Mouse (Mus musculus): Measurements from ENCODE around the gene Rpl41. TPM values are rescaled to one million over a fixed set of nuclear protein-coding genes. Genes with fewer than 3 reads are reported as not detected.

Gene Rpl41
- polyA plus RNA-seq (2014; fragmentation: Illumina TruSeq; extraction: RNeasy Lipid Tissue Mini Kit (QIAGEN cat#74804); ENCODE audit: low read depth, low replicate concordance), result 31.9 TPM

DNA sequence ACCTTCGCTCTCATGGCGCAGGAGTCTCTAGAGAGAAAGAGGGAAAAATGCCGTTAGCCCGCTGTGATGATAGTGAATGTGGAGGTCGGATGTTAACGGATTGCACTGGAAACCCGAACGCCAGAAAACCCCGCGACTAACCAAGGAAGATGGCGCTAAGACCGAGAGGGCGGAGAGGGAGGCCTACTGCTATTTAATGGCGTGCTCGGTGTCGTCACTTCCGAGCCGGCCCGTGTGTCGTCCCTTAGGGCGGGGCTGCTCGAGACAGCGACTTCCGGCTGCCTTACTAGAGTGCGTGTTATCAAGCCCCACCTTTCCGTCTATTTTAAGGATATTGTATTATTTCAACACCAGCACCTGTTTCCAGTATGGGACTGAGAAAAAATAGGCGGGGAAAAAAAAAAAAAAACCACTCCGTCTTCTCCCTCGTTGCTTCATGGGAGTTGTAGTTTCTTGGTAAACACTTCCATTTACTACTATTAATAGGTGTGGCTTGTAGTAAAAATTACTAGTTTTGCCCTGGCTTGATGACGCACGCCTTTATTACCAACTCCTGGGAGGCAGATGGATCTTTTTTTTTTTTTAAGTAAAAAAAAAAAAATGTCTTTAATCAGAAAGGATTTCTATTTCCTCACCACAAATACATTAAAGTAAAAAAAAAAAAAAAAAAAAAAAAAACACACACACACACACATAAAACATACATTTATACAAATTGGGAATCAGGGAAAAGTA lies at the start of gene Rpl41:
Rpl41 (minus strand) TSS at position 359 of the 735 bp plus-strand sequence.

DNA sequence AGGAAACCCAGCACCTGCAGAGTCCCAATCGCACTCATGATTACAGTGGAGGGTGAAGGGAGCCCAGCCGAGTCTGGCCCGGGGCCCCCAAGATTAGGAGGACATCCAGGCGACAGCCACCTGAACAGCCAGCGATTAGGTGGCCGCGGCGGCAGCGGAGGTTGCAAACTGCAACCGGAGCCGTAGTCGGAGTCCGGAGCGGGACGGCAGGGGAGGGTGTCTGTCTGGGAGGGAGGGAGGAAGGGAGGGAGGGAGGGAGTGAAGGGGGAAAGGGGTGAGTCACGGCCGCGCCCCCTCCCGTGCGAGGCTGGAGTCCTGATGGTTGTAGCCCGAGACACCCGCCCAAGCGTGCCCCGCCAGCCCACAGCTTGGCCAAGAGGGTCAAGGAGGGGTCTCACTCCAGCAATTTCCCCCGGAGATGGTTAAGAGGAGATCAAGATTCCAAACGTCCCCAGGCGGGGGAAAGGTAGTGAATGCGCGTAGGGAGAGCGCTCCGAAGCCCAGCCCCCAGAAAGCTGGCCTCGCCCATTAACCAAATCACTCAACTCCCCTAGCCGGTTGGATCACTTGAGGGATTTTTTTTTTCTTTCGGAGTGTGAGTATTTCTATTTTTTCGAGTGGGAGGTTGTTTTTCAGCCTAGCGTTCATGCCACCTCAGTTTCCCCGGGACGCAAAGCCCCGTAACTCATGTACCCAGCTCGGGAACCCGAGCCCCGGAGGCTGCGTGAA lies 40.5 kb upstream of the Rpl41 start, which contains the start of gene Erbb3:
Erbb3 (minus strand) TSS at position 189 of the 729 bp plus-strand sequence.

DNA sequence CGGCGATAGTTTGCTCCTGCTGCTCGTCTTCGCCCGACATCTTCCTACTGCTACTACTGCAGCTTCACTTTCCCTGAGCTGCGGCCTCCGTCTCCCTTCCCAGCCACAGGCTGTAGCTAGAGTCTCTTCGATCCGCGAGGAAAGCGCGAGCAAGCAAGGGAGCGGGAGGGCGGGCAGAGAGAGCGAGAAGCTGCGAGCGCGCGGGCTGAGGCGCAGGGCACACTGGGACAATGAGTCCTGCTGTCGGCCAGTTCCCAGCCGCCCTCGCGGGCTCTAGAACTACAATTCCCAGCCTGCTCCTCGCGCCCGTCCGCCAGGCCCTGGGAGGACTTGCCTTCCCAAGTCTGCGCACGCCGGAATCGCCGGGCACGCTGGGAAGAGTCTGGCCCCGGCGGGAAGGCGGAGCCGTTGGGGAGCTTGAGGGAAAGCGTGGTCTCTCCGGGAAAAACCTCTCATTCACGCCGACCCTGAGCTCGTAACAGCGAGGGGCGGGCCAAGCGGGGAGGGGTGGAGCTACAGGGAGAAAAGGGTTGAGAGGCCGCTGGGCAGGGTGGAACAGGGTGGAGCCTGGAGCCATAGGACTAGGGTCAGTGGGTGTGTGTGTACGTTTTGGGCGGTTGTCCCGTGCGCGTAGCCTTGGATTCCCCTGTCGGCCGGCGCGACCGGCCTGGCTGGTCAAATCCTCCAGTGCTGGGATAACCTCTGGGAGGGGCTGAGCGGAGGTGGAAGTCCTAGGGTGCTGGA lies 16.9 kb upstream of the Rpl41 start, which contains the start of gene Pa2g4:
Pa2g4 (minus strand) TSS at position 200 of the 744 bp plus-strand sequence.

DNA sequence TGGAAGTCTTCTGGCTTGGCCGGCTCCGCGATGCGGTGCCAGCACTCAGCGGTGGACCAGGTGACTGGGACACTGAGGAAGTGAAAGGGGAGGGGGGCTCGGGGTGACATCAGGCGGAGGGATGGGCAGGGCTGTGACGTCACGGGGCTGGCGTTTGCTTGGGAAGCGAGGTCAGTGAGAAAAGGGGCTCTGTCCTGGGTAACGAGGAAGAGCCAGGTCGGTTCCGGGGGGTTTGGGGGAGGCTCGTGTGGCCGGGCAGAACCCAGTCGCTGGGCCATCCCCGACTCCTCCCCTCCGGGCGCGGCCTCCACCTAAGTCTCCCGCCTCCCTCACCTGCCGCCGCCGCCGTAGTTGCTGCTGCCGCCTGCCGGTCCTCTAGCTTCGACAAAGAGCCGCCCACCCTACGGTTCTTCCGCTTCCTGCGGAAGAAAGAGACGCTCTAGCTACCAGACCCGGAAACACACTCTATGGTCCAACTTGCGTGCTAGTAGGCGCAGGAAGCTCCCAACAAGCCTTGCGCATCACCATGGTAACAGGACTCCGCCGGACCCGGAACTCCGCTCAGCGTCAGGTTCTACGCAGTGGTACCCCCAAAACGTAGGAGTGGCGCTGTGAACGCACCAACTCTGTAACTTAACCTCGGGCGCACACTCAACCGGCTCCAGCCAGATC lies 1.6 kb downstream of the Rpl41 start, which contains the start of gene Zc3h10:
Zc3h10 (minus strand) TSS at position 414 of the 672 bp plus-strand sequence.

DNA sequence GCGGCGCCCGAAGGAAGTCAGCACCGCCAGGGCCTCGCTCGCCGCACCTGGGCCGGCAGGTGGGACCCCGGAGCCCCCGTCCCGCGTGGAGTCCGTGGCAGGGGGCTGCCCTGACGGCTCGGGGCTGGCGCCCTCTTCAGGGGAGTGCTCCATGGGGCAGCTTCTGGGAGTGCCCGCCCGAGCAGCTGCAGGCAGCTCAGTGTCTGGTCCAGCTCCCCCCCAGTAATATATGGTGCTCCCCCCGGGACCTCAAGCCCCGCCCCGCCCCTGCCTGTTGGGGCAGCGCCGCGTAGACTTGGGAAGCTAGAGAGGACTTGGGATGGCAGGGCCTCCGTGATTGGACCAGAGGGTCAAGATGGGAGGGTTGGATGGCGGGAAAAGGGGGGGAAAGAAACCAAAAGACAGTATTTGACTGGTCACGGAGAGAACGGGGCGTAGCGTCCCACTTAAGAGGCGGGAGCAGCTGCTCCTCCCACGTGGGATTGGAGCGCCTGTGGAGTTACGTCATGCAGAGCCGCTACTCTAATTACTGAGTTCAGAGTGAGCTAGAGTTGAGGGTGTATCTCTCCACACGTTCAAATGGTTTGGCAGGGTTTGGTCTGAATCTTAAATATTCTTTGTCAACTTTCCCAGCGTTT lies 23.3 kb downstream of the Rpl41 start, which contains the start of gene Esyt1:
Esyt1 (minus strand) TSS at position 201 of the 638 bp plus-strand sequence.

DNA sequence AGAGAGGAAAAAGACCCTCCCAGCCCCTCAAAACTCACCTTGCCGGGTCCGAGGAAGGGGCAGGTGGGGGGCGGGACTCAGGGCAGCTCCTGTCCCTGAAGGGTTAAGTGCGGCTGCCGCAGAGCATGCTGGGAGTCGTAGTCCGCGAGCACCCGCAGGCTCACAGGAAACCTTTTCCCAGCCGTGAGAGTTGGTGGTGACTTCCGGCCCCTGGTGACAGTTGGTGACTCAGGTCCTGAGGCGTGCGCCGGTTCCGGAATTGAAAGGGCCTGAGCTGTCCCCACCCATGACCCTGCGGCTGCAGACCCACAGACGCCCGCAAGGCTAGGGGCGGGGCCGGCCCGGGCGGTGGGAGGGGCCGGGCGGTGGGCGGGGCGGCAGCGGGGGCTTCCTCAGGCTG lies 50.5 kb downstream of the Rpl41 start, which contains the start of gene Myl6b:
Myl6b (minus strand) TSS at position 96 of the 400 bp plus-strand sequence.

Other genes with a start within 250 kb of the Rpl41 start
- 14.1 TPM for gene Pan2, start 246.0 kb downstream of the Rpl41 start, polyA plus RNA-seq (2014; fragmentation: Illumina TruSeq; extraction: RNeasy Lipid Tissue Mini Kit (QIAGEN cat#74804); ENCODE audit: low read depth, low replicate concordance)
- 43.5 TPM for gene Cnpy2, start 226.8 kb downstream of the Rpl41 start, polyA plus RNA-seq (2014; fragmentation: Illumina TruSeq; extraction: RNeasy Lipid Tissue Mini Kit (QIAGEN cat#74804); ENCODE audit: low read depth, low replicate concordance)
- gene Cs, start 211.6 kb downstream of the Rpl41 start, polyA plus RNA-seq (2014; fragmentation: Illumina TruSeq; extraction: RNeasy Lipid Tissue Mini Kit (QIAGEN cat#74804); ENCODE audit: low read depth, low replicate concordance), result 251 TPM
- 14.8 TPM for gene Coq10a, start 180.3 kb downstream of the Rpl41 start, polyA plus RNA-seq (2014; fragmentation: Illumina TruSeq; extraction: RNeasy Lipid Tissue Mini Kit (QIAGEN cat#74804); ENCODE audit: low read depth, low replicate concordance)
- gene Ankrd52, start 172.2 kb downstream of the Rpl41 start, polyA plus RNA-seq (2014; fragmentation: Illumina TruSeq; extraction: RNeasy Lipid Tissue Mini Kit (QIAGEN cat#74804); ENCODE audit: low read depth, low replicate concordance), result 13.2 TPM
- 1.5 TPM for gene Slc39a5, start 148.1 kb downstream of the Rpl41 start, polyA plus RNA-seq (2014; fragmentation: Illumina TruSeq; extraction: RNeasy Lipid Tissue Mini Kit (QIAGEN cat#74804); ENCODE audit: low read depth, low replicate concordance)
- gene Nabp2, start 137.8 kb downstream of the Rpl41 start, polyA plus RNA-seq (2014; fragmentation: Illumina TruSeq; extraction: RNeasy Lipid Tissue Mini Kit (QIAGEN cat#74804); ENCODE audit: low read depth, low replicate concordance), result 19.9 TPM
- 8.2 TPM for gene Rnf41, start 137.6 kb downstream of the Rpl41 start, polyA plus RNA-seq (2014; fragmentation: Illumina TruSeq; extraction: RNeasy Lipid Tissue Mini Kit (QIAGEN cat#74804); ENCODE audit: low read depth, low replicate concordance)
- 52.5 TPM for gene Smarcc2, start 90.1 kb downstream of the Rpl41 start, polyA plus RNA-seq (2014; fragmentation: Illumina TruSeq; extraction: RNeasy Lipid Tissue Mini Kit (QIAGEN cat#74804); ENCODE audit: low read depth, low replicate concordance)
- 157 TPM for gene Myl6, start 55.2 kb downstream of the Rpl41 start, polyA plus RNA-seq (2014; fragmentation: Illumina TruSeq; extraction: RNeasy Lipid Tissue Mini Kit (QIAGEN cat#74804); ENCODE audit: low read depth, low replicate concordance)
- not detected for gene Myl6b, start 50.6 kb downstream of the Rpl41 start, polyA plus RNA-seq (2014; fragmentation: Illumina TruSeq; extraction: RNeasy Lipid Tissue Mini Kit (QIAGEN cat#74804); ENCODE audit: low read depth, low replicate concordance)
- gene Esyt1, start 23.4 kb downstream of the Rpl41 start, polyA plus RNA-seq (2014; fragmentation: Illumina TruSeq; extraction: RNeasy Lipid Tissue Mini Kit (QIAGEN cat#74804); ENCODE audit: low read depth, low replicate concordance), result 6.7 TPM
- 1.0 TPM for gene Zc3h10, start 1.5 kb downstream of the Rpl41 start, polyA plus RNA-seq (2014; fragmentation: Illumina TruSeq; extraction: RNeasy Lipid Tissue Mini Kit (QIAGEN cat#74804); ENCODE audit: low read depth, low replicate concordance)
- gene Pa2g4, start 16.7 kb upstream of the Rpl41 start, polyA plus RNA-seq (2014; fragmentation: Illumina TruSeq; extraction: RNeasy Lipid Tissue Mini Kit (QIAGEN cat#74804); ENCODE audit: low read depth, low replicate concordance), result 83.2 TPM
- gene Erbb3, start 40.3 kb upstream of the Rpl41 start, polyA plus RNA-seq (2014; fragmentation: Illumina TruSeq; extraction: RNeasy Lipid Tissue Mini Kit (QIAGEN cat#74804); ENCODE audit: low read depth, low replicate concordance), result 177 TPM
- gene Rps26, start 77.4 kb upstream of the Rpl41 start, polyA plus RNA-seq (2014; fragmentation: Illumina TruSeq; extraction: RNeasy Lipid Tissue Mini Kit (QIAGEN cat#74804); ENCODE audit: low read depth, low replicate concordance), result 10.0 TPM
- 0.60 TPM for gene Ikzf4, start 96.7 kb upstream of the Rpl41 start, polyA plus RNA-seq (2014; fragmentation: Illumina TruSeq; extraction: RNeasy Lipid Tissue Mini Kit (QIAGEN cat#74804); ENCODE audit: low read depth, low replicate concordance)
- gene Suox, start 124.8 kb upstream of the Rpl41 start, polyA plus RNA-seq (2014; fragmentation: Illumina TruSeq; extraction: RNeasy Lipid Tissue Mini Kit (QIAGEN cat#74804); ENCODE audit: low read depth, low replicate concordance), result 5.9 TPM
- 100 TPM for gene Rab5b, start 147.0 kb upstream of the Rpl41 start, polyA plus RNA-seq (2014; fragmentation: Illumina TruSeq; extraction: RNeasy Lipid Tissue Mini Kit (QIAGEN cat#74804); ENCODE audit: low read depth, low replicate concordance)
- not detected for gene Pmel, start 154.9 kb upstream of the Rpl41 start, polyA plus RNA-seq (2014; fragmentation: Illumina TruSeq; extraction: RNeasy Lipid Tissue Mini Kit (QIAGEN cat#74804); ENCODE audit: low read depth, low replicate concordance)
- gene Cdk2, start 155.7 kb upstream of the Rpl41 start, polyA plus RNA-seq (2014; fragmentation: Illumina TruSeq; extraction: RNeasy Lipid Tissue Mini Kit (QIAGEN cat#74804); ENCODE audit: low read depth, low replicate concordance), result 21.9 TPM
- gene Dgka, start 195.6 kb upstream of the Rpl41 start, polyA plus RNA-seq (2014; fragmentation: Illumina TruSeq; extraction: RNeasy Lipid Tissue Mini Kit (QIAGEN cat#74804); ENCODE audit: low read depth, low replicate concordance), result 76.1 TPM
- 0.95 TPM for gene Pym1, start 198.6 kb upstream of the Rpl41 start, polyA plus RNA-seq (2014; fragmentation: Illumina TruSeq; extraction: RNeasy Lipid Tissue Mini Kit (QIAGEN cat#74804); ENCODE audit: low read depth, low replicate concordance)
- 7.0 TPM for gene Mmp19, start 241.6 kb upstream of the Rpl41 start, polyA plus RNA-seq (2014; fragmentation: Illumina TruSeq; extraction: RNeasy Lipid Tissue Mini Kit (QIAGEN cat#74804); ENCODE audit: low read depth, low replicate concordance)